Mouse (Mus musculus): ENCODE results near the gene Gm17428.
"Not testable (repeated sequence)": the region's sequence is repeated elsewhere in the genome, so short reads cannot be mapped to it uniquely, and the experiment has no call there.

Gm17428 gene

DNA sequence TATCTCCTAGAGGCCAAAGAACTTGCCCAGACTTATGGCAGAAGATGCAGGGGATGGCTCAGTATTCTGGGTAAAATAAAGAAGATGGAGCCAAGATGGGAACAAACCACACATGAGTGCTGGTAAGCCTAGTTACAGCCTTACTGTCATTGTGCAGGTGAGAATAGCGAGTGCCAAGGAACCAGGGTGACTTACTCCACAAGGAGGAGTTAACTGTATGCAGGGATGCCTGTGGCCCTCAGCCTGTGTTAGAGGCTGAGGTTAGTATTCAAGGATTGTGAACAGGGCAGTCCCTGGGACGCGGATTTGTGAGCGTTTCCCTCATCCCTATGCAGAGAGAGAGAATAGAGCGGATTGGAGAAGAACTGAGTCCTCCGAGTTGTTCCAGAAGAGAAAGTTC, 25.1 kb upstream of the Gm17428 start:
- DNase-seq (ENCODE audit: low spot score), result no peak

DNA sequence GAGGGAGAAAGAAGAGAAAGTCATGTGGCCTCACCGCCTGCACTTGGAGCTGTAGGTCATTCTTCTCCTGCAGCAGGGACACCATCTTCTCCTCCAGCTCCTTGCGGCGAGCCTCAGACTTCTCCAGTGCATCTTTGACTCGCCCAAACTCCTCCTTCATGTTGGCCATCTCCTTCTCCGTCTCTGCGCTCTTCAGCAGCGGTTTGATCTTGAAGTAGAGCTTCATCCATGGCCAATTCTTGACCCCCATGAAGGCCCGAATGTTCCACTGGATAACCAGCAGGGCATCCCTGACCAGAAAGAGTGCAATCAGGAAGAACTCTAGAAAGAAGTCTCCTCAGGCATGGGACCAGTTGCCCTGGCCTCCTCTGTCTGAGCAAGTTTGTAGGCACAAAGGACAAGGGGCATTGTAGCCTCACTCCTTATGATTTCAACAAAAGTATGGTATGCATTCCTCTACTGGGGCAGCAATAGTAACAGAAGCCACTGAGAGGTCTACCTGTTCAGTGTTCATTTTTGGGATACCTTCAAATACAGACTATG, 23.0 kb upstream of the Gm17428 start:
- DNase-seq (ENCODE audit: low spot score), result no peak

DNA sequence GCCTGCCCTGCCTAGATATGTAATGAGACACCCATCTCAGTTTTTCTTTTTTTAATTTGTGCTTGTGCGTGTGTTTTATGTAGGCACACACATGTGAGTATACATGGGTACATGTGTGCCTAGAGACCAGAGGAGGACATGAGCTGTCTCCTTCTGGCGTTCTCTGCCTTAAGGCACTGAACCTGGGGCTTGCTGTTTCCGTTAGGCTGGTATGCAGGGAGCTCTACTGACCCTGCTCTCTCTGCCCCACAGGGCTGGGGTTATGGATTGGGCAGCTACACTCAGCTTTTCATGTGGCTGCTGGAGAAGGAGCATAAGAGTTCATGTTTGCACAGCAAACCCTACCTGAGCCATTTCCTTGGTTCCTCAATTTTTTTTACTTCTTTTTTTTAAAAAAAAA, 22.3 kb upstream of the Gm17428 start:
- no peak for DNase-seq (ENCODE audit: low spot score)

DNA sequence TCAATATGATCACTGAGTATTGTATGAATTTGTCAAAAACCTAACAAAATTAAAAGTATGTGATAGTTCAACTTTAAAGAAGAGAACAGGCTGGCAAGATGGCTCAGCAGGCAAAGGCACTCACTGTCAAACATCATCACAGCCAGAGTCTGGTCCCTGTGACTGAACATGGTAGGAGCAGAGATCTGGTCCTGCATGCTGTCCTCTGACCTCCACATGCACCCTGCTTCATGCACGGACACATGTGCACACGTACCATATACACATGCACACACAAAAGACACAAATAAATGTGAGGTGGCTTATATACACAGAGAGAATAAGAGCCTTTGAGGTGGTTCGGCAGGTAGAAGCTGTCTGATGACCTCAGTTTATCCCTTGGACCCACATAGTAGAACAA, 21.3 kb upstream of the Gm17428 start:
- DNase-seq (ENCODE audit: low spot score), result no peak

DNA sequence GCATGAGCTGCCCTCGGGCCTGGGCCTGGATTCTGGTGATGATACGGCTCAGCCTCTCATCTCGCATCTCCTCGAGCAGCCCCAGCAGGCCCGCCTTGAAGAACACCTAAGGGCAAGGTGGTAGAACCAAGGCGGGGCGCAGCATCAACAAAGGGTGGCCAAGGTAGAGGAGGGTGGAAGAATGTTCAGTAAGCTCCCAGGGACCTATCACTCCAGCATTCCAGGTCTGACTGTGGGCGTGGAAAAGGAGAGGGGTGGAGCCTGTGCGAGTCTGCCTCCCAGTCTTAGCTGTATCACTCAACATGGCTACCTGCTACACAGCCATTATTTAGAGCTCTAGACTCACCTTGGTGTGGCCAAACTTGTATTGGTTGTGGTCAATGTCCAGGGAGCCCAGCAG, 20.2 kb upstream of the Gm17428 start:
- DNase-seq (ENCODE audit: low spot score), result no peak

DNA sequence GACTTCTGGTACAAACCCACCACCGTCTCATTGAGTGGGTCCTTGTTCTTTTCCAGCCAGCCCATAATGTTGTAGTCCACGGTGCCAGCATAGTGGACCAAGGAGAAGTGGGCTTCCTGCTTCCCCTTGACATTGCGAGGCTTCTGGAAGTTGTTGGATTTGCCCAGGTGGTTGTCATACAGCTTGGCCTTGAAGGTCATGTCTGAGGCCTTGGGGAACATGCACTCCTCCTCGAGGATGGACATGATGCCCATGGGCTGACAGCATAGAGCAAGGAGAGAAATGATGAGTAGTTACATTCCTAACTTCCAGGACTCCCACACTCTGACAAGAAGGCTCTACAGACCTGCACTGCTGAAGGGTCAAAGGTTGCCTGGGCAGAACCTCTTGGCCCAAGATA, 18.2 kb upstream of the Gm17428 start:
- no peak for DNase-seq (ENCODE audit: low spot score)

DNA sequence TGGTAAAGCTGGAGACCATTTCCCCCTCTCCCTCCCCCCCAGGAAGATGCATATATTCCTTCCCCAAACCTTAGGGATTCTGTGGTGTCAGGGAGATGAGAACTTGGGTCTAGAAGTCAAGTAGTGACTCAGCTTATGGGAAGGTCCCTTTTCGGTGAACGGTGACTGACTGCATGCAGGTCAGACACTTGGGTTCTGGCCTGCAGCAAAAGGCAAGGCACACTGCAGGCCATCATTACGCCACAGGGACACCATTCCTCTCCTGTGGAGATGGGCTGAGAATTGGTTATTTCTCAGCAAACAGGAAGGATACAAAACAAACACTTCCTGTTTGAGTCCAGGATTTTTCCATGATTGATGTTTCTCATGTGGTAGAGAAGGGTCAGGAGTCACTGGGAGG, 17.5 kb upstream of the Gm17428 start:
- no peak for DNase-seq (ENCODE audit: low spot score)

DNA sequence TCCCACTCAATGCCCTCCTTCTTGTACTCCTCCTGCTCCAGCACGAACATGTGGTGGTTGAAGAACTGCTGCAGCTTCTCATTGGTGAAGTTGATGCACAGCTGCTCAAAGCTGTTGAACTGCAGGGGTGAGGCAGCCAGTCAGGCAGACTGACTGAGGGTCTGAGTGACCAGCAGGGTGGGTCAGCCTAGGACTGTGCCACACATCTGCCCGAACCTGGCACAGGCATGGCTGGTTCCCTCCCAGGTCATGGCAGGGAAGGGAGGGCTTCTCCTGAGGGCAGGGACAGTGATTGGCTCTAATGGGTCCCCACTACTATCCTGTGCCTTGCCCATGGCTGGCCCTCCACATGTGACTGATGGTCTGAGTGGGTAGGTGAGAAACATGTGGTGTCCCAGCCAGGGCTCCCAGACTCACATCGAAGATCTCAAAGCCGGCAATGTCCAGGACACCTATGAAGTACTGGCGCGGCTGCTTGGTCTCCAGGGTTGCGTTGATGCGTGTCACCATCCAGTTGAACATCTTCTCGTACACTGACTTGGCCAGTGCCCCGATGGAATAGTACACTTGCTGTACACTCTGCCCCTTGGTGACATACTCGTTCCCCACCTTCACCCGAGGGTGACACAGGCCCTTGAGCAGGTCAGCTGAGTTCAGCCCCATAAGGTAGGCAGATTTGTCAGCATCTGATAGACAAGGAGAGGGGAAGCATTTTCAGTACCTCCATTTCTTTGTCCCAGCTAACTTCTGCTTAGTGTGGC, 16.7 kb upstream of the Gm17428 start:
- not testable (repeated sequence) for DNase-seq (ENCODE audit: low spot score)

DNA sequence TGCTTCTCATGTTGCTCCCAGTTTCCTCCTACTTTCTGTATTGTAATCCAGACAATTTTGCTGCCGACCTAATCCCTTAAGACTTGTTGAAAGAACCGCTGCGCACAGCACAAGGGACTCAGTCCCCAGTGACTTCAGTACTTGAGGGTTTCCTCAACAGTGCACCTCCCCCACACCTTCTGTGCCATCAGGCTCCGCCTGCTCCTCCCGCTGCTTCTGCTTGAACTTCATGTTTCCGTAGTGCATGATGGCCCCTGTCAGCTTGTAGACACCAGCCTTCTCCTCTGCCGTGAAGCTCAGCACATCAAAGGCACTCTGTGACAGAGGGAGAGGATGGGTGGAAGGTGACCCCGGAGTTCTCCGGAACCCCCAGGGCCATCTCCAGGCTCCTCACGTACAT, 16.0 kb upstream of the Gm17428 start:
- no peak for DNase-seq (ENCODE audit: low spot score)

DNA sequence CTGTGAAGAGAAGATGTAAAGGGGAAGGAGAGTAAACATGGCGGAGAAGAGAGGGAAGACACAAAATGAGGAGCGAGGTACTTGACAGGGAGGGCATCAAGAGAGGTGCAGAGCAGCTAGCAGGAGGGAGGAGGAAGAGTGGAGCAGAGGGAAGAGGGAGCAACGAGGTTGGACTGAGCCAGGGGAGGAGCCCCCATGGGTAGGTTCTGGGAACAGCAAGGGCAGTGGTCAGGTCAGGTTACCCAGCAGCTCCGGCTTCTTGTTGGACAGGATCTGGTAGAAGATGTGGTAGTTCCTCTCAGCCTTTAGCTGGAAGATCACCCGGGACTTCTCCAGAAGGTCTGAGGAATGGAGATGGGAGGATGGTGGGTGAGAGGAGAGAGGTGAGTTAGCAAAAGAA, 15.2 kb upstream of the Gm17428 start:
- DNase-seq (ENCODE audit: low spot score), result no peak

DNA sequence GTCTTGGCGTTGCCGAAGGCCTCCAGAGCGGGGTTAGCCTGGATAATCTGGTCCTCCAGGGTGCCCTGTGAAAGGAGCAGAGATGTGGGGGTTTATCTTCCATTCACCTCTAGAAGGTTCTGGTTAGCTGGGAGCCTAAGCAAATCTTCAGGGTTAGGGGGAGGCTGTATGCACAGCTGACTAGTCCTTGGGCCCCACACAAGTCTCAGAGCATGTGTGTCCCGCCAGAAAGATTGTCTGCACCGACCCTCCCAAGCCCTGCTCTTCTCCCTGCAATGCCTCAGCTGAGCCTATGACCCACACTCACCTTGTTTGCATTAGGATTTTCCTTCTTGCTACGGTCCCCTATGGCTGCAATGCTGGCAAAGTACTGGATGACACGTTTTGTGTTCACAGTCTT, 14.0 kb upstream of the Gm17428 start:
- no peak for DNase-seq (ENCODE audit: low spot score)

DNA sequence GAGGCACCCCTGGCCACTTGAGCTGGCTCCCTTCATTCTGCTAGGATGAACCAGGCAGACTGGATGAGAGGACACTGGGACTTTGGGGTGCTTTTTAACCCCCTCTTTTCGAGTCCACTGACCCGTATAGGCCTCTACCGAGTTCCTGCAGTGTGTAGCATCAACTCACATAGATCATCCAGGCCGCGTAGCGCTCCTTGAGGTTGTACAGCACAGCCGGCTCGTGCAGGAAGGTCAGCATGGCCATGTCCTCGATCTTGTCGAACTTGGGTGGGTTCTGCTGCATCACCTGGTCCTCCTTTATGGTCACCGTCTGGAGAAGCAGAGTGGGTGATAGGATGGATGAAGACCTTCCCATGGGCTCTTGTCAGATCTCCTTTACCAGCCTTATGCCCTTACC, 13.0 kb upstream of the Gm17428 start:
- no peak for DNase-seq (ENCODE audit: low spot score)

DNA sequence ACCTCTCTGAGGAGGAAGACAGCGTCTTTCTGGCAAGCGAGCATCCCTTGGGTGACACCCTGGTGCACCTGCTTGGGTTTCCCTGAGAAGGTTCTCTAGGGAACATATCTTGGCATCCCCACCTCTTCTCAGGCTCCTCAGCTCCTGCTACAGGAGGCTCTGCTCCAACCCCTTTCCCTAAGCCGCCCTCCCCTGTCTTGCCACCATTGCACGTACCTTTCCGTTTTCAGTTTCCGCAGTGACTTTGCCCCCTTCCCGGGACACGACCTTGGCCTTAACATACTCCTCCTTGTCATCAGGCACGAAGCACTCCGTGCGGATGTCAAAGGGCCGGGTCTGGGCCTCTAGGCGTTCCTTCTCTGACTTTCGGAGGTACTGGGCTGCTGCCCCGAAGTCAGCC, 11.7 kb upstream of the Gm17428 start:
- no peak for DNase-seq (ENCODE audit: low spot score)

DNA sequence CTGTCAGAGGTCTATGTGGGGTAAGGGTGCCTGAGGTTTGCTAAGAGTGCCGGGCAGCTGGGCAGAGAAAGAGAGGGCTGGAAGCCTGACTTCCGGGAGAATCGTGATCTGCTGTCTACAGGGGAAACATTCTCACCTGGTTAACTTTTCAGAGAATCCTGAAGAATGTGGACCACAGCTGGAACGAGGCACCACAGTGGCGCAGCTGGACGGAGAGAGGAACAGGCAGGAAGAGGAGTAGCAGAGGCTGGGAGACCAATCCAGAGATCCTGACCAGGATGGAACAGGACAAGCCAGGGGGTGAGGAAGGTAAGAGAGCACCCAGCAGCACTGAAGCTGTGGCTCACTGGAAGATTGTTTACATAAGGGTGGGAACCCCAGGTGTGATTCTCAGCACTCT, 11.1 kb upstream of the Gm17428 start:
- no peak for DNase-seq (ENCODE audit: low spot score)

DNA sequence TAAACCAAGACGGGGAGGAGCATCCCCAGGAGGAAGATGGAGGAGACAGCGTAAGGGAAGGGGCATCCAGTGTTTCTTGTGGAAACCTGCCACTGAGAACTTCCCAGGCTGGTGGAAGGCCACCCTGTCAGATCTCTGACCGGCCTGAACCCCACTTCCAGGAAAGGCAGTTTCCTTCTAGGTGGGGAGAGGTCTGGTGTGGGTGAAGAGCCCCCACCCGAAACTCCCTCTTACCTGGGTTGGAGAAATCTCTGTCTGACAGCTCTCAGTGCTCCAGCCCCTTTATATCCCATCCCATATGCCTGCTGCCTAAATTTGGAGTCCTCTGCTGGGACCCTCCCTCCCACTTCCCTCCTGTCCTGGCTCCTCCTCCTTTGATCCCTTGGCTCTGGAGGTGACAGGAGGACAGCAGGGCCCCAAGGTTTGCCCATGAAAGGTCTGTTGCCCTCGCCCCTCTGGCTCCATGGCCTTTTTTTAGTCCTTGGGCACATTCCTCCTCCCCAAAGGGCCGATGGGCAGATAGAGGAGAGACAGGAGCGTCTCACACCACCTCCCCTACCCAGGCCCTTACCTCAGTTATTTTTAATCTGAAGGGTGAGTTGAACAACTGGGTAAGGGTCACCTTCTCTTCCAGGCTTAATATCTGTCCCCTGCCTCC, 10.3 kb upstream of the Gm17428 start, which contains the start of gene Myh6:
Myh6 (minus strand) TSS at position 608 of the 658 bp plus-strand sequence.
- no peak for DNase-seq (ENCODE audit: low spot score)

DNA sequence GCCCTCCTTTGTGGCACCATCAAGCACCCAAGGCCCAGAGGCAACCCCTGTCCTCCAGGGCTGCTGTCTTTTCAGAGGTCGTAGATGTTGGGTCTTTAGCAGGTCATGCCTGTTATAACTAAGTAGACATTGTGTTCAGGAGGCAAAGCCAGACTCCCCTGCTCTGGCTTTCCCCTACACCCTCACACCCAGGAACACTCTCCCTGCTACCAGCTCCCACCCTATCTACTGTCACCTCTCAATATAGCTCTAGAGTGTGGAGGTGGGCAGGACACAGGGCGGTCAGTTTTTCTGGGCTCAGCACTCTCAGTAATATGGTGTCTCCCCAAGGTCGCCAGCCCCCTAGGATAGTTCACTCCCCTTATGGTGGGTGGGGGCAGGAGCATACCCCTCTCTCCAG, 8.9 kb upstream of the Gm17428 start:
- no peak for DNase-seq (ENCODE audit: low spot score)

DNA sequence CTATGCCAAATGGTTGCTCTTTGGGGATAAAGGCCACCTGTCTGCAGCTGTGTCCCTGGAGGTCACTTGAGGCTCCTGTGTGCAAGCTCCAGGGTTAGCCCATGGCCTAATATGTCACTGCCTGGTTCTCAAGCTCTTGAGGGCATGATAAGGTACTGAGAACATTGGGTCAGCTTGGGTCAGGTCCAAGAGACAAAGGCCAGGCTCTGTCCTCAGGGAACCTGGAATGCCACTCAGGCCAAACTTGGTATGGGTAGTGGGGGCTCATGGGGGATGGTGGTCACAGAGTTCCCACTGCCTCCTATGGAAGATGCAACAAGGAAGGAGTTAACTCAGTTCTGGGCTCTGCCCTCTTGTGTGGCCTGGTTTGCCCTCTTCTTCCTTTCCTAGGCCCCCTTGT, 8.4 kb upstream of the Gm17428 start:
- DNase-seq (ENCODE audit: low spot score), result no peak

DNA sequence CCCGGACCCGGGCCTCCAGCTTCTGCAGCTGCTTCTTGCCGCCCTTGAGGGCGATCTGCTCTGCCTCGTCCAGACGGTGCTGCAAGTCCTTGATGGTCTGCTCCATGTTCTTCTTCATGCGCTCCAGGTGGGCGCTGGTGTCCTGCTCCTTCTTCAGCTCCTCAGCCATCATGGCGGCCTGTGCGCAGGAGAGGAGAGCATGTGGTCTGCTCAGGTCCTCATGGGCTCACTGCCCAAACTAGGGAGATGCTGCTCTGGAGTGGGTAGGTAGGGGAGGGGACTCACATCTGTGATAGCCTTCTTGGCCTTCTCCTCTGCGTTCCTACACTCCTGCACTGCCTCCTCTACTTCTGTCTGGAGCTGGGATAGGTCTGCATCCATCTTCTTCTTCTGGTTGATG, 3.9 kb upstream of the Gm17428 start:
- DNase-seq (ENCODE audit: low spot score), result not testable (repeated sequence)

DNA sequence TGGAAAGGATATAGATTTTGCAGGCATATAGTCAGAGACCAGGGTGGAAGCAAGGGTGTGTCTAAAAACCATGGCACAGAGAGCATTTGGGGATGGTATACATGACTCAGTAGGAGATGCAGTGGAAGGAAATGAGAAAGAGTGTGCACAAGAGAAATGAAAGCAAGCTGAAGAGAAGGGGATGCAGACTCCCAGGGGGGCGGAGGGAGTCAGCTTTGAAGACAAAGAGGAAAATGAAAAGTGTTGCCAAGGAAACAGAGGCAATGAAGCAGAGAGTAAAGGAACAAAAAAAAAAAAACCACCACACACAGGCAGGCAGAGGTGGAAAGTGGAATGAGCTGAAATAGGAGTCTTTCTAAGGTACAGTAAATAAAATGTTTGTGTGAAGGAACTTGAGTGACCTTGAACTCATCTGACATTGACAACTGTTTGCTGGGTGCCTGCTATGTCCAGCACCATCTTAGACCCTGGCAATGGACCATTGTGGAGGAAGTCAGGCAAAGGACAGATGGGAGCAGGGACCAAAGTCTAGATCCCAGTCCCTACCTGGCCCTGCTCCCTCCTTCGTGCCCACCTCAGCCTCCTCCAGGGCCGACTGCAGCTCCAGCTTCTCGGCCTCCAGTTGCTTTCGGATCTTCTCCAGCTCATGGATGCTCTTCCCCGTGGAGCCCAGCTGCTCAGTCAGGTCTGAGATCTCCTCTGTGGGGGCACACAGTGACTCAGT, 2.5 kb upstream of the Gm17428 start:
- no peak for DNase-seq (ENCODE audit: low spot score)

DNA sequence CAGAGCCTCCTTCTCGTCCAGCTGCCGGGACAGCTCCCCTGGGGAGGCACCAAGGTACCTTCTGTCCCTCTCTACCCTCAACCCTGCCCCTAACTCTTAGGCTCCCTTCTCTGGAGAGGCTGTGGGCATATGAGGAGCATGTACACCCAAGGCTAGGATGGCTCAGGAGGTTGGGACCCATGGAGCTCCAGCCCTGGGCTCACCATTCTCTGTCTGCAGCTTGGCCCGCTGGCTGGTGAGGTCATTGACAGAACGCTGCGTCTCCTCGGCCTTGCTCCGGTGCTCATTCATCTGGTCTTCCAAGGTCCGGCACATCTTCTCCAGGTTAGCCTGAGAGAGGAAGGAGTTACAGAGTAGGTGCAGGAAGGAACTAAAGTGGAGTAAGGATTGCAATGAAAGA, 1.9 kb downstream of the Gm17428 start:
- no peak for DNase-seq (ENCODE audit: low spot score)

DNA sequence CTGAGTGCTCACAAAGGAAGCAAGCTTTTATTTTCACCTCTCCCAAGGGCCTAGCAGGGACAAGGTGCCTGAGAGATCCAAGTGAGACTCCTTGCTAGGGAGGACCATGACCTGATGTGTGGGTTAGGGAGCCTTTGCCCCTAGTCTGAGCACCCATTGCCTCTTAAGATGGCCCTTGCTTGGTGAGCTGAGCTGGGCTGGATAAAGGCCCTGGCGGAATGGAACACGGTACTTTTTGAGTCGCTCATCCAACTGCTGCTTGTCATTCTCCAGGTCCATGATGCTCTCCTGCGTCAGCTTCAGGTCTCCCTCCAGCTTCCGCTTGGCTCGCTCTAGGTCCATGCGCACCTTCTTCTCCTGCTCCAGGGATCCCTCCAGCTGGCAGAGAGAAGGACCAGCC, 5.2 kb downstream of the Gm17428 start:
- DNase-seq (ENCODE audit: low spot score), result no peak

DNA sequence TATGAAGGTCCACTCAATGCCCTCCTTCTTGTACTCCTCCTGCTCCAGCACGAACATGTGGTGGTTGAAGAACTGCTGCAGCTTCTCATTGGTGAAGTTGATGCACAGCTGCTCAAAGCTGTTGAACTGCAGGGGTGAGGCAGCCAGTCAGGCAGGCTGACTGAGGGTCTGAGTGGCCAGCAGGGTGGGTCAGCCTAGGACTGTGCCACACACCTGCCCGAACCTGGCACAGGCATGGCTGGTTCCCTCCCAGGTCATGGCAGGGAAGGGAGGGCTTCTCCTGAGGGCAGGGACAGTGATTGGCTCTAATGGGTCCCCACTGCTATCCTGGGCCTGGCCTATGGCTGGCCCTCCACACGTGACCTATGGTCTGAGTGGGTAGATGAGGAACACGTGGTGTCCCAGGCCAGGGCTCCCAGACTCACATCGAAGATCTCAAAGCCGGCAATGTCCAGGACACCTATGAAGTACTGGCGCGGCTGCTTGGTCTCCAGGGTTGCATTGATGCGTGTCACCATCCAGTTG, 11.7 kb downstream of the Gm17428 start:
- not testable (repeated sequence) for DNase-seq (ENCODE audit: low spot score)

DNA sequence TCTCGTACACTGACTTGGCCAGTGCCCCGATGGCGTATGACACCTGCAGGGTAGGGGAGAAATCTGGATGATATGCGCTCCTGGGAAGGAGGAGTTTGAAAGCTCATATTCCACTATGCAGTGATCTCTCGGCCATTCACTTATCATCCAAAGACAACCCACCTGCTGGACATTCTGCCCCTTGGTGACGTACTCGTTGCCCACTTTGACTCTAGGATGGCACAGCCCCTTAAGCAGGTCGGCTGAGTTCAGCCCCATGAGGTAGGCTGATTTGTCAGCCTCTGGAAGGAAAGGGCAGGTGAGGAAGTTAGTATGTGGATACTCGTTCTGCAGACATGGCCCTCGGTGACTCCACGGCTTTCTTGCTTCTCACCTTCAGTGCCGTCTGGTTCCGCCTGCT, 12.1 kb downstream of the Gm17428 start:
- no peak for DNase-seq (ENCODE audit: low spot score)
